2 mouse cellular contexts compared by ENCODE assay signal in the genomic region with DNA sequence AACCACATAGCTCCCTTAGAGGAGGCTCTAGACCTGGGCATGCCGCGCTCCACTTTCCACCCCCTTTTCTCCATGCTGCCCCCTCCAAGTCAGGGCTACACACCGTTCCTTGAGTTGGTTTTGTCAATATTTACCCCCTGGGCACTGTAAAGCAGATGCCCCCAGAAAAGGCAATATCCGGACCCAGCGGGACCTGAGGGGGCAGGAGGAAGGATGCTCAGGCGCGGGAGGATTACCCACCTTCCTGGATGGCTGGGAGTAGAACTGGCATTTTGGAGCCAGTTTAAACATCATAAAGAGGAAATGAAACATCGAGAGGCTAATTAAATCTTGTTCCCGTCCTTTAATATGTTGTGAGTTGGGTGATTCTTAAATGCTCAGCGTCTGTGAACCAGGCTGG.
TF ChIP-seq lines count a peak whose summit lies in the region.

No protein-coding gene starts in this region.

TF ChIP-seq in CH12.LX, 34 proteins besides CTCF, POLR2A, EP300 and RAD21 (continued from another document):
- no peak for TF ChIP-seq MXI1 (IDR thresholded peaks at IDR 0.05; ENCODE audit: low read depth, low read length)
- no peak for TF ChIP-seq ZKSCAN1 (IDR thresholded peaks at IDR 0.05; ENCODE audit: borderline replicate concordance, low read depth, low read length)
- no peak for TF ChIP-seq GABPA (IDR thresholded peaks at IDR 0.05; ENCODE audit: insufficient replicate concordance, low read depth, low read length)
- TF ChIP-seq JUN (IDR thresholded peaks at IDR 0.05; ENCODE audit: insufficient read depth, low read depth, low read length): no peak
- TF ChIP-seq POLR2AphosphoS2 (IDR thresholded peaks at IDR 0.05; ENCODE audit: low read depth, low read length): no peak
- no peak for TF ChIP-seq ELF1 (IDR thresholded peaks at IDR 0.05; ENCODE audit: low read depth, low read length)
- TF ChIP-seq MAZ (IDR thresholded peaks at IDR 0.05; ENCODE audit: low read depth, low read length): no peak
- no peak for TF ChIP-seq USF1 (IDR thresholded peaks at IDR 0.05; ENCODE audit: low read depth, low read length)

TF ChIP-seq in myocyte, 11 proteins besides CTCF, POLR2A, EP300 and RAD21 (continued from another document):
- TF ChIP-seq TCF3 (IDR thresholded peaks at IDR 0.05; ENCODE audit: insufficient read length, low read depth): no peak
- TF ChIP-seq POLR2AphosphoS2 (IDR thresholded peaks at IDR 0.05; ENCODE audit: insufficient read length, low read depth): peak; percentile 76
- TF ChIP-seq MAX (IDR thresholded peaks at IDR 0.05; ENCODE audit: low read depth): no peak
